Mouse (Mus musculus): ENCODE results near the gene Hs6st1. TPM values are rescaled to one million over a fixed set of nuclear protein-coding genes. Genes with fewer than 3 reads are reported as not detected.

The Hs6st1 gene
- polyA plus RNA-seq, 1 experiment from 2014 or later: 9.7 TPM

DNA sequence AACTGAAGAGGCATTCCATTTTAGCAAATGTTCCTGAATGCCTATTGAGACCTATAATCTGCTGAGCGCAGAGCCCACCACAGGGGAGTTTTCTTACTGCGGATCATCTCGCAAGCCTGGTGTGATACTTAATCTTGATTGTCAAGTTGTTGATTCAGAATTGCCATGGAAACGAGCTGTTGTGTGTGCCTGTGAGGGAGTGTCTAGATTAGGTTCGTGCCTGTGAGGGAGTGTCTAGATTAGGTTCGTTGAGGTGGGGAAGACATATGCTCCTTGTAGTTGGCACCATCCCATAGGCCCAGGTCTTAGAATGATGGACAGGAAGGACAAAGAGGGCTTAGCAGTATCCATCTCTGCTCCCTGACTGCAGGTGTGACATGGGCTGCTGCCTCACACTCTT, 23.0 kb downstream of the Hs6st1 start:
- Histone ChIP-seq H3K4me3 (no peak overlapping the region), H3K4me2 (replicated peaks) (no peak overlapping the region), H3K36me3 (peaks cover 13% of the 10 kb centered on the region), H3K4me1 (peaks cover 33% of the 10 kb centered on the region), H3K9ac (replicated peaks) (no peak overlapping the region), H3K9me3 (no peaks in the 10 kb centered on the region), H3K27me3 (no peaks in the 10 kb centered on the region), H3K27ac (replicated peaks) (no peak overlapping the region)
- ATAC-seq (replicated peaks): no peak
- WGBS: 75% methylated on average over 6 of the region's 6 CpGs

DNA sequence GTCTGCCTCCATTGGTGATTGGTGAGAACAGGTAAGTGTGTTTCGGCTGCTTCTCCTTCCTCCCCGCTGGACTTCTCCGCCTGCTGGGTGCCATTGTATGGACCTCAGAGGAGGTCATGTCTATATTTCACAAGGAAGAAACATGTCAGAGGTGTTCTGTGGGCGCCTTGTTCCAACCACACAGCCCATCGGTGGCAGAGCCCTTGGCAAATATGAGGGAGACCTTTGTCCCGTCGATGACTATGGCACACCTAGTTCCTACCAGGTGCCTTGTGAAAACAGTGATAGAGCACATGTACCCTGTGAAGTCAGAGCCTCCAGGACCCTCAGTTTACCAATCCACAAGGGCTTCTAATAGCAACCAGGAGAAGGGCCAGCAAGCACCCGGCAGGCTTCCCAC, 25.5 kb downstream of the Hs6st1 start:
- H3K9me3 ChIP-seq: no peaks in the 10 kb centered on the region
- no peak overlapping the region for H3K9ac ChIP-seq (replicated peaks)
- H3K4me2 ChIP-seq (replicated peaks): no peak overlapping the region
- ATAC-seq (replicated peaks): no peak
- no peaks in the 10 kb centered on the region for H3K27me3 ChIP-seq
- H3K4me3 ChIP-seq: no peak overlapping the region
- WGBS: 94% methylated on average over 8 of the region's 8 CpGs
- peaks cover 29% of the 10 kb centered on the region for H3K4me1 ChIP-seq
- no peak overlapping the region for H3K27ac ChIP-seq (replicated peaks)
- peaks cover 8% of the 10 kb centered on the region; the same call in 1 of the 2 replicates for H3K36me3 ChIP-seq

DNA sequence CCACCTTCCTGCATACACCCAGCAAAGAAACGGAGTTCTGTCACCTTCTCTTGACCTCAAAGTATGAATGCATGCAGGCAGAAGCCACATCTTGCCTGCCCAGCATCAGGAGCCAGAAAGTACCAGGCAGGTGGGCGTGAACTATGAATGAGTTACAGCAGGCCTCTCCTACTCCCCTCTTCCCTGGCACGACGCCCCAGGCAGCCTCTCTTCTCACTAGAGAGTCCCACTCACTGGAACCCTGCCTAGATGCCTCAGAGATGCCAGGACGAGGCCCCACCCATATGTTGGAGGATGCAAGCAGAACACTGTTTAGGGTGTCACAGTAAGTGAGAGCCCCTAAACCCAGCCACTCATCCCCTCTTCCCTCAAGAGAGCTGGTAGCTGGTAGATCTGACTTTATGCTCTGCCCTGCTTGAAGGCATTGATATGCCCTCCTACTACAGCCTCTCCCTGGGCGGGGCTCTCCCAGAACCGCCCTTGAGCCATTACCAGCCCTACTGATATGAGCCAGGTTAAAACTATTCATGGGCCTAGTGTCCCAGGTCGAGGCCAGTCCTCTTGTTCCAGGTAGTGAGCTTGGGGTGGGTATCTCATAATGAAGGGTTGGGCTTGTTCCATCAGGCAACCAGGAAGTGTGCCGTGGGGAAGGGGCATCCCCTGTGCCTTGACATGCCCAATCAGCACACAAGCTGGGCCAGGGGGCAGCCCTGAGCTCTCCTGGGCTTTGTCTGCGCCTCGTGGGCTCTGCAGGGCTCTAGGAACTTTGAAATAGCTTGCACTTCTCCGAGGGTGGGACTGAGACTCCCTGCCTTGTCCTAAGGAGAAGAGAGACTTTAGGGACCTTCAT, 27.4 kb downstream of the Hs6st1 start:
- no peaks in the 10 kb centered on the region for H3K9me3 ChIP-seq
- peak overlapping the region; percentile 36 for H3K27ac ChIP-seq (replicated peaks)
- ATAC-seq (replicated peaks): peak; percentile 85
- 72% methylated on average over 12 of the region's 12 CpGs for WGBS
- no peak overlapping the region for H3K4me3 ChIP-seq
- peaks cover 18% of the 10 kb centered on the region for H3K4me1 ChIP-seq
- peaks cover 8% of the 10 kb centered on the region; the same call in 1 of the 2 replicates for H3K36me3 ChIP-seq
- H3K27me3 ChIP-seq: no peaks in the 10 kb centered on the region
- H3K9ac ChIP-seq (replicated peaks): no peak overlapping the region
- H3K4me2 ChIP-seq (replicated peaks): no peak overlapping the region

DNA sequence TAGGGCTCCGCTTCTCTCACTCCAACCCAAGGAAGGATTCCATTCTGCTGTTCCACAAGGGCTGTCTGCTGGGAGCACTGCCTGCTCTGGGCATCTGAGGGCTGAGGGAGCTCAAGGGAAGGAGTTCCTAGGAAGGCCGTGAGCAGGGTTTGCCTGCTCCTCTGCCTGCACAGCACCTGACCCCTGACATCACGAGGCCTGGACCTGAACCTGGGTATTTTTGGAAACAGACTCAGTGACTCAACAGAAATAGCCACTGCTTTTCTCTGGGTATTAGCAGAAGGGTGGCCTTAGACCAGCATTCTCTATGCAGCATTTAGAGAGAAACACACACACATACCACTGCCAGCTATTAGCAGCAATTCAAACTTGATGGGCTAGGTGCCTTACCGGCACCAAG, 30.2 kb downstream of the Hs6st1 start:
- peaks cover 19% of the 10 kb centered on the region for H3K36me3 ChIP-seq

DNA sequence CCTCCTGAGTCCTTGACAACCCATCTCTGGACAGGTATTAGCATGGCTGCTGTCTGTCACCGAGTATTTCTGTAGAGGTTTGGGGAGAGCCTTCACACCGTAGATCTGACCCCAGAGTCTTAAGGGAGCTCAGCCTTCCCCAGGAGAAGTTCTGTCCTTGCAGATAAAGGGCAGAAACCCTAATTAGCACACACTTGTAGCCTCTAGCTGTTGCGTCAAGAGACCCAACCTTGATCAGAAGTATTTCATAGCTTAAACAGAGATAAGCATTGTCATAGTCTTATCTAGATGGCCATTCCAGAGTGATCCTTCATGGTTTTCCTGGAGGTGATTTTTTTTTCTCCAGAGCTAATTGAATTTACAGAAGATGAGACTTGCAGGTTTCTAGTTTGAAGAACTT, 32.2 kb downstream of the Hs6st1 start:
- Histone ChIP-seq H3K27ac (replicated peaks) (no peak overlapping the region), H3K27me3 (no peaks in the 10 kb centered on the region), H3K36me3 (peaks cover 30% of the 10 kb centered on the region), H3K4me1 (peaks cover 13% of the 10 kb centered on the region), H3K9me3 (no peaks in the 10 kb centered on the region), H3K4me2 (replicated peaks) (no peak overlapping the region), H3K4me3 (no peak overlapping the region), H3K9ac (replicated peaks) (no peak overlapping the region)
- no peak for ATAC-seq (replicated peaks)
- 96% methylated on average over 3 of the region's 3 CpGs for WGBS

More for the DNA sequence above, 30.2 kb downstream of the Hs6st1 start:
- no peak for ATAC-seq (replicated peaks)
- no peak overlapping the region for H3K27ac ChIP-seq (replicated peaks)
- H3K4me2 ChIP-seq (replicated peaks): no peak overlapping the region
- H3K9ac ChIP-seq (replicated peaks): no peak overlapping the region
- no peak overlapping the region for H3K4me3 ChIP-seq
- H3K27me3 ChIP-seq: no peaks in the 10 kb centered on the region
- H3K4me1 ChIP-seq: peaks cover 18% of the 10 kb centered on the region
- 96% methylated on average over 4 of the region's 4 CpGs for WGBS
- H3K9me3 ChIP-seq: no peaks in the 10 kb centered on the region

DNA sequence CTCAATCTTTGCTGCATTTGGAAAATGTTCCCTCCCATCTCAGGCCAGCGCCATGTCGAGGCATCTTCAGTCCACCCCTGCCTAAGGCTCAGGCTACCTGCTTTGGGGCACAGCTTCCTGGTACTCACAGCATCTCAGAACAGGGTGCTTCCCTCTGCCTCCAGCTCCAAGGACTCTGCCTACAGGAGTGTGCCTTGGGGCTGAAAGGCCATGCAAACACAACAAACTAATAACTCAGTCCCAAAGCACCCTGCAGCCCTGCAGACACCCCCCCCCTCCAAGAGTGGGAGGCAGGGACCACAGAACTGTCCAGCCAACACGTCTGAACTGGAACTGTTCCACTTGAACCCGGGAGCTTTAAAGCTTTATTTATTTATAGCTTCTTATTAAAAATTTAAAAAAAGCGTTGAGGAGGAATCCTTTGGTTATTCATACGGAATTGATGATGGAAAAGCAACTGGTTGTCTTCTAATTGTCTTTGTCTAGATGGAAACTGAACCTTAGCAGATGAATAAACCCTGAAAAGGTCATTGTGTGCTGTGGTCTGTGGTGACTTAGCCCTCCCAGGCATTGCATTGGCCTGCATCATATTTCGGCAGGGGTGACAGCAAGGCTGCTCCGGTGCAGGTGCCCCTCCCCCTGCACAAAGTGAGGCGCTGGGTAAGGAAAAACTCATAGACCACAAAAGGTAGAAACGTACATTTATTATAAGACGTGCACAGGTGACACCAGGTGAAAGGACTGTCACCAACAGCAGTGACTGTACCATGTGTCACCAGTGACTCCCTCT, 37.9 kb downstream of the Hs6st1 start:
- H3K27me3 ChIP-seq: no peaks in the 10 kb centered on the region
- WGBS: 92% methylated on average over 11 of the region's 11 CpGs
- no peak overlapping the region for H3K4me3 ChIP-seq
- H3K4me1 ChIP-seq: no peaks in the 10 kb centered on the region
- H3K9me3 ChIP-seq: no peaks in the 10 kb centered on the region
- no peak for ATAC-seq (replicated peaks)
- H3K36me3 ChIP-seq: peaks cover 44% of the 10 kb centered on the region
- H3K4me2 ChIP-seq (replicated peaks): no peak overlapping the region
- no peak overlapping the region for H3K27ac ChIP-seq (replicated peaks)
- H3K9ac ChIP-seq (replicated peaks): no peak overlapping the region

DNA sequence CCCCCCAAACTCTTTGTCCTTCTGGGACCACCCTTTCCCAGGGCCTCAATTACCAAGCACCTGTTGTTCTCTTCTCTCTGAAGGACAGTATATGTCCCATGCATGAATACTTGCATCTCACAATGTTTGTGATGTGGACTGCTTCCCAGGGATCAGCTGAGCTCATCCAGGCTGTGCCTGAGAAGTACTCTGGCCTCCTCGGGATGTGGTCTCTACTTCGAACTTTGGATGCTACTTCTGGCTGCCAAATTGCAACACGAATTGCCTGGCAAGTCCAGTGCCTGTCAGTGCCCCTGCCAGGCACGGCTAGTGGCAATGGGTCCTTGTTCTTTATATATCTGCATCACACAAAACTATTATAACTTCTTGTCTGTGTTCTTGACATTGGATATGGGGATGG, 41.8 kb downstream of the Hs6st1 start:
- Histone ChIP-seq H3K27ac (replicated peaks) (no peak overlapping the region), H3K36me3 (peaks cover 18% of the 10 kb centered on the region), H3K4me1 (no peaks in the 10 kb centered on the region), H3K4me2 (replicated peaks) (no peak overlapping the region), H3K9me3 (no peaks in the 10 kb centered on the region), H3K9ac (replicated peaks) (no peak overlapping the region), H3K27me3 (no peaks in the 10 kb centered on the region), H3K4me3 (no peak overlapping the region)
- WGBS: 83% methylated on average over 4 of the region's 4 CpGs
- ATAC-seq (replicated peaks): no peak

DNA sequence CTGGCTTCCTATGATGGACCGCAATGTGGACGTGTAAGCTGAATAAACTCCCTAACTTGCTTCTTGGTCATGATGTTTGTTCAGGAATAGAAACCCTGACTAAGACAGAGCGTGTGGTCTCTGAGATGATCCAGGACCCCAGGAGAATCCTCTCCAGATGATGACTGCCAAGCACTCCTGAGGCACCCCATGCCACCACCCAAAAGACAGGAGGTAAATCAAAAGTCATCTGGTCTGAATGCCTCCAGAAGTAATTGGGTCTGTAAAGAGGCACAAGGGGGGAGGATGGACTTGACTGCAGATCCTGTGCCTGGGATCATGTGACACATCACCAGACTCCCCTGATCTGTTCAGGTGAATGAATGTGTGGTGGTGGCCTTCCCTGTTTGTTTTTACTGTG, 44.5 kb downstream of the Hs6st1 start:
- Histone ChIP-seq H3K4me1 (no peaks in the 10 kb centered on the region), H3K4me2 (replicated peaks) (no peak overlapping the region), H3K9me3 (no peaks in the 10 kb centered on the region), H3K27ac (replicated peaks) (no peak overlapping the region), H3K4me3 (no peak overlapping the region), H3K36me3 (no peaks in the 10 kb centered on the region), H3K27me3 (no peaks in the 10 kb centered on the region), H3K9ac (replicated peaks) (no peak overlapping the region)
- WGBS: 94% methylated on average over 3 of the region's 3 CpGs
- ATAC-seq (replicated peaks): no peak

DNA sequence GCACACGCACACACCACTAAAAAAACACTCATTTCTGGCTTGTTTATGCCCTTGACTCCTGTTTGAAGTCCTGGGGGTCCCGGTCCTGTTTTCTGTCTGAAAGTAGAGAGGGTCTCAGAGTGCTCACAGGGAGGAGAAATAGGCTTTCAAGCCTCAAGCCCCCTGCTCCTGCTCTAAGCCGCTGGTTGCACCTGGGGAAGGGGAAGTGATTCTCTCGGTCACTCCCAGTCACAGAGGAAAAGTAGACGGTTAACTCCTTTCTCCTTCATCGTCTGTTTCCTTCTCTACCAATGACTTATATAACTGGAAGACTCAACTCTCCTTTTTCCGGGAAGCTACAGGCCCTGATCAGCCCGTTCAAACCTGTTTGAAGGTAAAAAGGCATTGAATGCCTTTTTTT, 45.5 kb downstream of the Hs6st1 start:
- ATAC-seq (replicated peaks): no peak
- 85% methylated on average over 8 of the region's 8 CpGs for WGBS

DNA sequence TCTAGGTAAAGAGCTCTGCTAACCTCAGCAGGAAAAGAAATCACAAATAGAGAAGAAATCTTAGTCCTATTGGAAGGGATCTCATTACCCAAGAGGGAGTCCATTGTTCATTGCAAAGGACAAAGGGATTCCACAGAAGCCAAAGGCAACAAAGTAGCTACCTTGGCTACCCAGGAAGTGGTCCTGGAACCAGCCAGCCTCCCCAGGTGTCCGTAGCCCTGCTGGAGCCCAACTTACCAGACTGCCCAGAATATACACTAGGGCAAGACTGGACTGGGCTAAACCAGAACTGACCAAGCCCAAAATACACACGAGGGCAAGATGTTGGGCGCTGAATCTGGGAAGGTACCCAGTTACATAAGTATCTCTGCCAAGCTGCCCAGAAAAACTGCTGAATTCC, 46.6 kb downstream of the Hs6st1 start:
- Histone ChIP-seq H3K27me3 (no peaks in the 10 kb centered on the region), H3K4me1 (no peaks in the 10 kb centered on the region), H3K27ac (replicated peaks) (no peak overlapping the region), H3K36me3 (no peaks in the 10 kb centered on the region), H3K9ac (replicated peaks) (no peak overlapping the region), H3K4me2 (replicated peaks) (no peak overlapping the region), H3K9me3 (no peaks in the 10 kb centered on the region), H3K4me3 (no peak overlapping the region)
- no peak for ATAC-seq (replicated peaks)
- WGBS: 82% methylated on average over 3 of the region's 3 CpGs

More for the DNA sequence above, 45.5 kb downstream of the Hs6st1 start:
- Histone ChIP-seq H3K9ac (replicated peaks) (no peak overlapping the region), H3K36me3 (no peaks in the 10 kb centered on the region), H3K4me1 (no peaks in the 10 kb centered on the region), H3K27ac (replicated peaks) (no peak overlapping the region), H3K9me3 (no peaks in the 10 kb centered on the region), H3K4me2 (replicated peaks) (no peak overlapping the region), H3K4me3 (no peak overlapping the region), H3K27me3 (no peaks in the 10 kb centered on the region)

DNA sequence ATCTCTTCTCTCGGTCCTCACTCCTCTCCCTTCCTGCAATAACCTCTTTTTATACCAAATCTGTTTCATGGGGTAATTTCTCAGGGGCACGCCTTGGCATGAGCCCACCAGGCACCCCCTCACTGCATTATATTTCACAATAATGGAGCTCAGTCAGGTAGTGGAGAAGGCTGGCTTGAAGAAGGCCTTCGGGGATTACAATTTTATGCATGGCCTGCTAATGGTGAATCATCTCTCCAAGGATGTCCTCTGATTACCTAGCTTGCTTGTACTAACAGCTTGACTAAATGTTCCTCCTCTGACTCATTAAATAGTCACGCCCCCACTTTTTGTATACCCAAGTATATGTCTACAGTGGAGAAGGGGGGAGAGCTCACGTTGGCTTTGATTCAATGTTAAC, 48.3 kb downstream of the Hs6st1 start:
- H3K9ac ChIP-seq (replicated peaks): no peak overlapping the region
- no peak overlapping the region for H3K4me2 ChIP-seq (replicated peaks)
- H3K4me1 ChIP-seq: no peaks in the 10 kb centered on the region
- no peaks in the 10 kb centered on the region for H3K27me3 ChIP-seq
- no peak overlapping the region for H3K27ac ChIP-seq (replicated peaks)
- no peaks in the 10 kb centered on the region for H3K9me3 ChIP-seq
- 79% methylated on average over 5 of the region's 5 CpGs for WGBS
- no peaks in the 10 kb centered on the region for H3K36me3 ChIP-seq
- no peak for ATAC-seq (replicated peaks)
- H3K4me3 ChIP-seq: no peak overlapping the region

DNA sequence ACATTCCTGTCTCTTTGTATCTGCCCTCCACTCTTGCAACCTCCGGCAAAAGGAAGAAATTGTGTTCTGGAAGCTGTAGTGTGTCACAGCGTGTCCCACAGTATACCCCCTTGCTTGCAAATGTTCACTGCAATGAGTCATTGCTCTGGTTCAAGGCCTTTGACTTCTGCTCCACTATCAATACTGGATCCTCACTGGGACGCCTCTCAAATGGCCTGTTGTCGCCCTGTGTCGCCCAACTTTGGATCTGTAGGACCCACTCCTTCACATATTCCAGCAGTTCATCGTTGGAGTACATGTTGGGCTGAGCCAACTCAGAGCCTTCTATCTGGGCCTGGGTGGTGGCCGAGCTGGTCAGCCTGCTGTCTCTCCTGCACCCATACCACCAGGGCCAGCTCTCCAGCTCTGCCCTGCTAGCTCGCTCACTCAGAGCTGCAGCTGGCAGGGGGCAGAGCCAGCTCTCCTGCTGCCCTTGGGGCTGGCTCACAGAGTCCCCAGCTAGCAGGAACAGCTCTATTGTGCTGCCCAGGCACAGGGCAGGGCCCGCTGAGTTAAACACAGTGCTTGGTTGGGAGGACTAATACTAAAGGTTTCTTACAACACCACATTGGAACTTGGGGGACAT, 50.0 kb downstream of the Hs6st1 start:
- Histone ChIP-seq H3K4me3 (no peak overlapping the region), H3K27ac (replicated peaks) (no peak overlapping the region), H3K9ac (replicated peaks) (no peak overlapping the region), H3K9me3 (no peaks in the 10 kb centered on the region), H3K27me3 (no peaks in the 10 kb centered on the region), H3K4me1 (no peaks in the 10 kb centered on the region), H3K36me3 (no peaks in the 10 kb centered on the region), H3K4me2 (replicated peaks) (no peak overlapping the region)
- 81% methylated on average over 9 of the region's 9 CpGs for WGBS
- no peak for ATAC-seq (replicated peaks)

All from forebrain, embryonic 15.5 days (tissue).